Mouse (Mus musculus) CD4-positive naive resting alpha-beta T cell, adult 76 days (primary cell): ENCODE measurements around the gene Gstt4. TPM values are rescaled to one million over a fixed set of nuclear protein-coding genes. Genes with fewer than 3 reads are reported as not detected.

Experiments used
- total RNA-seq: library from RNA; stranded (reverse); gene quantifications from one replicate; pipeline ENCODE4 v1.2.4, GENCODE M21; 2023

Gstt4 gene
- not detected for total RNA-seq

DNA sequence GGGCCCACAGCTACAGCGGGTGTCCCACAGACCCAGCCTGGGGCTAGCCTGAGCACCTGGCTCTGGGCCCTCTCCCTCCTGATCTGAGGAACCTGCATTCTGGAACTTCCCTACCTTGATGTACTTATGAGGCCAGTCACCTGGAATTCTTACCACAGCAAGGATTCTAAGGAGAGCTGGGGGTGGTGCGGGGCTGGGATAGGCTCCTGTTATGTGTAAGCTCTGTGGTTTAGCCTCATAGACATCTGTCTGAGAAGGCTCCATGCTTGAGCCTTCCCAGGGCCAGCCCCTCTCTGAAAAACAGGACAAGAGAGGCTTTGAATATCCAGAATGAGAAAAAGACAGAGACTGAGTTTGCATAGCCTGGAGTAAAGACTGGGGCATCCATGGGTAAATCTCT lies at the start of gene Gstt4:
Gene Gstt4, minus strand, starts transcription at position 101 of the 400 bp plus-strand sequence.

DNA sequence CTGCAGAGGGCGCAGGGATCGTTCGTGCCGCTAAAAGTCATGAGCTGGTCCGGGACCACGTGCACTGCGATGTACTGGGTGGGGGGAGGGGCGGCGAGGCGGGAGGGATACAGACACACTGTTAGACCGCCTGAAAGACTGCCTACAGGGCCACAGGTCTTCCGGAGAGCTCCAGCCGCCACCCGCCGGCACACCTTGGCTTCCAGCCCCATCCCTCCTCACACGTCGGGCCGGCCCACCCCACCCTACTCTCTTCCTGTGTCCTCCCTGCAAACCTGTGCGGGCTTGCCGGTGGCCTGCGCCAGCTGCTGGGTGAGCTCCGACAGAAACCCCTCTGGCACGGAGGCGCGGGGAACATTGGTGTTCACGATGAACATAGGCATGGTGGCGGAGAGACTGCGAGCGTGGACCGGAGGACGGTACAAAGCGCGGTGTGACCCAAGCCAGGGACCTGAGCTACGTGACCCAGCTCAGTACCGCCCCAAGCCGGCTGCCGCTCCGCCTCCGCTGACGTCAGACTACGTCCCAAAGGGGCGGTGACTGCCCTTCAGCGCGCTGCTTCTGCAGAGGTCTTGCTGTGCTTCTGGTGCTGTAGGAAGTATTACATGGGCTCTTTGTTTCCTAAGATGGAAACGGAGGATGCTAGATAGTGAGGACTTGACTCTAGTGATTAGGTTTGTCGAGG lies 37.6 kb upstream of the Gstt4 start, which contains the start of gene Mif:
Gene Mif, minus strand, starts transcription at position 455 of the 685 bp plus-strand sequence.

DNA sequence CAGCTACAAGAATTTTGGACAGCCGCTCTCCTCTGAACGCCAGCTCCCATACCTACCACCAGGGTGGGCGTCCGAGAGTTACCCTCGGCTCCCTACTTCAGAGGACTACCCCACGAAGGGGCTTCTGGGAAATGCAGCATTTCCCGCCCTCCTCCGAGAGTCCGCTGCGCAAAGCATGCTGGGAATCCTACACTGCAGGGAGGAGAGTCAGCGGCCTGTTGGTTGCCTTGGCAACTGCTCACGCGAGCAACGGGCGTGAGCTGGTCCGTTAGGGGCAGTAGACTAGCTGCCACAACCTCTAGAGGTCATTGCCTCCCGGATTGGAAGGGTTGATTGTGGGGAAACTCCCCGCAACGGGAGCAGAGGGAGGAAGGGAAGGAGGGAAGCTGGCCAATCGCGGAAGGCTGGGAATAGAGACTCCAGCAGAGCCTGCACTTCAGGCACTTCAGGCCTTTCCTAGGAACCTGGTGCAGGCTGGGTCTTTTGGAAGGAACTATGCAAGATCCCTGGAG lies 15.0 kb upstream of the Gstt4 start, which contains the start of gene Gstt2:
Gene Gstt2, minus strand, starts transcription at position 177 of the 512 bp plus-strand sequence.

GRCm38 (mm10) chr10:75798176-75798696 lies 24.1 kb downstream of the Gstt4 start, which contains the start of gene Gstt1:
Gene Gstt1 (minus strand): TSS chr10:75798584.

DNA sequence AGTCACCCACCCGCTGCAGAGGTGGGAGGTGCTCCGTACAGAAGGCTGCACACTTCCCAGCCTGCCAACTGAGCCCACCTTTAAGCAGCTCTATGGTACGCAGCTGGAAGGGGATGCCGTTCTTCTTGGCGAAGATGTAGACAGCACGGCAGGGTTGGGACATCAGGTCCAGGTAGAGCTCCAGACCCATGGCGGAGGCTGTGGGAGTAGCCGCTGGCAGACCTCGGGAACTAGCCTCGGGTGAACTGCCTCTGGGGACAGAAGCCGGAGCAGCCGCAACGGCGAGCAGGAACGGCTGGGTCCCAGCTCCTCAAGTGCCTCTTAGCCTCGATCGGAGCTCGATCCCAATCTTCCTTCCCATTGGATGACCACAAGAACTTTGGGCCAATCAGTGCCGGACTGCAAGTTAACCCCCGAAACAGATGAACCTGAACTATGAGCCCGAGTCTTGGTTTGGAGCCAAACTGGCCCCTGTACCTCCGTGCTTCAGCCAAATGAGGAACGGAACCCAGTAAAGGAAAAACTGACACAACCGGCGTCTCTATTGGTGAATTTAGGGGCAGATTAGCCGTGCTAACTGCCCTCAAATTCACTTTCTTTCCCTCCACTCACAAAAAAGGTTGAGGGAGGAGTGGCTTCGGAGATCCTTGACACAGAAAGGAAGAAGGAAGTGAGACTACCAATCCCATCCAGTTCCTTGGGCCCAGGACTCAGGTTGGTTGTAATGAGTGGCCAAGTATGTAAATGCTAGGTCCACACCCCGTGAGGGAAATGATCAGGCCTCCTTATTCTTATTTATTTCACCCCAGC lies 41.4 kb downstream of the Gstt4 start, which contains the start of the genes Gm20441 and Gstt3:
Gene Gm20441, minus strand, starts transcription at position 186 of the 810 bp plus-strand sequence.
Gene Gstt3, minus strand, starts transcription at position 646 of the 810 bp plus-strand sequence.

DNA sequence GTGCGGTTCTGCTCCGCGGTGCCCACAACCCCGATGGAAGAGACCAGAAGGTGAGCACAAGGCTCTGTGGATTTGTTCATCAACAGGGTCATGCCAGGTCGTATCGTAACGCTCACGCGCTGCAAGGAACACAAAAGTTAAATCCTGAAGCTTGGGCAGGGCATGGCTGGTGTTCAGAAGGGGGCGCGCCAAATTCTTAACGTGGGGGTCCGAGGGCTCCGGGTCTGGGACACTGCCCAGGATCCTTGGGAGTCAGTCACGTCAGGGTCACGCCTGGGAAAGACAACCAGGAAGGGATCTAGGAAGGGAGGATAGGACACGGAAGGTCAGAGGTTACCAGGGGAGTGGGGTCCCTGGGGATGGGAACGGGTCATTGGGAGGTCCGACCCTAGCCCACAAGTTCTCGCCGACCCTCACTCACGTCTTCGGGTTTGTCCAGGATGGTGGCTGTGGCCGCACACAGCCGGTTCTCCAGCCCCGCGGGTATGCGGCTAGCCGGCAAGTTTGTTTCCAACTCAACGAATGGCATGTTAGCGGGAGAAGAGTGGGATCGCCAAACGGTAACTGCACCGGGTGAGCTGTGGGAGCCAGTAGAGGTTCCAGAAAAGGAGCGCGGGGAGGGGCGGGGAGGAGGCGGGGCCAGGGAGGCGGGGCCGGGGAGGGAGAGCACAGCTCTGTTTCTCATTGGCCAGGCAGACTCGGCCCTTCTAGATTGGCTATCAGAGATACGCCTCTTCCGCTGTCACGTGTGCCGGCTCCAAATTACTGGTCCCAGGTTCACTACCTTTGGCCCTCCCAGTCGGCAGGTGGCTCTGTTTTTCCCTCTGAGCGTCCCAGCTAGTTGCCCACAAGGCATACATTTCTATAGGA lies 49.3 kb downstream of the Gstt4 start, which contains the start of gene Ddt:
Gene Ddt, minus strand, starts transcription at position 620 of the 870 bp plus-strand sequence.

Other genes with a start within 250 kb of the Gstt4 start
- gene Ggt5, start 233.2 kb downstream of the Gstt4 start, total RNA-seq, result 28.1 TPM
- gene Susd2, start 178.5 kb downstream of the Gstt4 start, total RNA-seq, result 4.5 TPM
- 113 TPM for gene Cabin1, start 58.2 kb downstream of the Gstt4 start, total RNA-seq
- 22.5 TPM for gene Ddt, start 49.1 kb downstream of the Gstt4 start, total RNA-seq
- gene Gm20441, start 41.6 kb downstream of the Gstt4 start, total RNA-seq, result not detected
- gene Gstt3, start 41.1 kb downstream of the Gstt4 start, total RNA-seq, result 1.4 TPM
- gene Gstt1, start 24.0 kb downstream of the Gstt4 start, total RNA-seq, result not detected
- gene Gstt2, start 14.9 kb upstream of the Gstt4 start, total RNA-seq, result 15.5 TPM
- gene Mif, start 37.7 kb upstream of the Gstt4 start, total RNA-seq, result 234 TPM
- 4.4 TPM for gene Derl3, start 70.9 kb upstream of the Gstt4 start, total RNA-seq
- gene Smarcb1, start 99.1 kb upstream of the Gstt4 start, total RNA-seq, result 40.9 TPM
- gene Chchd10, start 110.6 kb upstream of the Gstt4 start, total RNA-seq, result 32.8 TPM
- 2.8 TPM for gene Mmp11, start 114.0 kb upstream of the Gstt4 start, total RNA-seq
- gene Gm867, start 118.1 kb upstream of the Gstt4 start, total RNA-seq, result not detected
- gene Vpreb3, start 120.5 kb upstream of the Gstt4 start, total RNA-seq, result 6.7 TPM
- gene Gm5134, start 132.0 kb upstream of the Gstt4 start, total RNA-seq, result 1.0 TPM
- 17.4 TPM for gene Zfp280b, start 210.1 kb upstream of the Gstt4 start, total RNA-seq